13 mouse cellular contexts compared by ENCODE assay signal in the genomic region with DNA sequence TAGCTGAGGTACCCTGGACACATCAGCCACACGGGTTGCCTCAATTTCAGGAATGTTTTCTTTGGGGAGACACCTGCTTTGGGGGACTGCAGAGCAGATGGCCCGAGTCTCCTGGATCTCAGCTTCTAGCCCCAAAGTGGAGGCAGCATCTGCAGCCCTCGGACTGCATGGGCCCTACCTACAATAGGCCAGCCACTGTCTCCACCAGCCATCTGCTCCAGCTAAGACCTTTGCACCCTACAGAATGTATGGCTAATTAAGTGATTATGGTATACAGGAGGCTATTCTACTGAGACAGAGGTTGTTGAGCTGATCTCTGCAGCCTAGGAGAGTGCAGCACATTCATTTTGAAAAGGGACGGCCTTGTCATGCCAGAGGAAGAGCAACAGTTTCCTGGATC. TPM values are rescaled to one million over a fixed set of nuclear protein-coding genes. Genes with fewer than 3 reads are reported as not detected.
A peak's percentile ranks its signal among the peaks of the same experiment; 100 is the strongest.
DNase-seq lines count a peak whose midpoint lies in the region; ATAC-seq lines count a peak whose summit lies in the region.
"Had no signal": no experiment of that assay in that cellular context is flagged by ENCODE, and none has a peak within 500 bp of the region (broad histone marks: within the 10 kb centered on the region; RNA-seq: fewer than 3 reads in every experiment).

No protein-coding gene starts in this region.

- H3K4me2 ChIP-seq in embryonic facial prominence, embryonic 14.5 days (ENCODE audit: low read depth, low read length): no peak overlapping the region
- H3K4me2 ChIP-seq in hindbrain, embryonic 11.5 days (replicated peaks; ENCODE audit: low read depth, low read length): peak overlapping the region; percentile 21; the same call in 1 of the 2 replicates
- no peak overlapping the region for H3K4me2 ChIP-seq in neural tube, embryonic 15.5 days
- no peak overlapping the region for H3K4me2 ChIP-seq in heart, embryonic 11.5 days
- H3K4me2 ChIP-seq: embryonic facial prominence, embryonic 12.5 days had no signal

- peak; percentile 11 for DNase-seq in embryonic facial prominence, embryonic 14.5 days (ENCODE audit: low spot score)
- DNase-seq in hindbrain, embryonic 11.5 days (ENCODE audit: low spot score): peak; percentile 49
- peak; percentile 59 for DNase-seq in mesoderm, embryonic 11.5 days (ENCODE audit: low read depth, low spot score)
- DNase-seq in heart, postnatal 14 days: no peak
- DNase-seq: adrenal gland, postnatal 14 days; heart, adult 11 months; lung, postnatal 36 days; right cerebral cortex, postnatal 14 days had no signal

- intact Hi-C loops in heart, postnatal 14 days (cut with DNase I): no loop called here

- H3K4me3 ChIP-seq in embryonic facial prominence, embryonic 14.5 days (ENCODE audit: low read depth, low read length): no peak overlapping the region
- no peak overlapping the region for H3K4me3 ChIP-seq in hindbrain, embryonic 11.5 days (ENCODE audit: low read depth, low read length)
- H3K4me3 ChIP-seq in neural tube, embryonic 15.5 days (replicated peaks): no peak overlapping the region
- H3K4me3 ChIP-seq in heart, embryonic 11.5 days (ENCODE audit: low read depth, low read length): no peak overlapping the region
- H3K4me3 ChIP-seq: embryonic facial prominence, embryonic 12.5 days had no signal

- no peaks in the 10 kb centered on the region for H3K36me3 ChIP-seq in embryonic facial prominence, embryonic 14.5 days (ENCODE audit: control insufficient read depth, insufficient read depth, low read length)
- H3K36me3 ChIP-seq in hindbrain, embryonic 11.5 days (ENCODE audit: control insufficient read depth, insufficient read depth, low read length): no peaks in the 10 kb centered on the region
- no peaks in the 10 kb centered on the region for H3K36me3 ChIP-seq in neural tube, embryonic 15.5 days
- no peaks in the 10 kb centered on the region for H3K36me3 ChIP-seq in heart, embryonic 11.5 days (ENCODE audit: control insufficient read depth, insufficient read depth, low read length)
- H3K36me3 ChIP-seq: embryonic facial prominence, embryonic 12.5 days had no signal

- no peaks in the 10 kb centered on the region for H3K9me3 ChIP-seq in embryonic facial prominence, embryonic 14.5 days (ENCODE audit: control insufficient read depth, low read length)
- no peaks in the 10 kb centered on the region for H3K9me3 ChIP-seq in hindbrain, embryonic 11.5 days (ENCODE audit: control insufficient read depth, low read length)
- H3K9me3 ChIP-seq in neural tube, embryonic 15.5 days (replicated peaks): no peaks in the 10 kb centered on the region
- H3K9me3 ChIP-seq in heart, embryonic 11.5 days (replicated peaks; ENCODE audit: control insufficient read depth, low read length): no peaks in the 10 kb centered on the region
- H3K9me3 ChIP-seq: embryonic facial prominence, embryonic 12.5 days had no signal

- no peak overlapping the region for H3K27ac ChIP-seq in embryonic facial prominence, embryonic 14.5 days (replicated peaks; ENCODE audit: low read depth, low read length)
- peak overlapping the region; percentile 56 for H3K27ac ChIP-seq in hindbrain, embryonic 11.5 days (ENCODE audit: low read depth, low read length)
- H3K27ac ChIP-seq in neural tube, embryonic 15.5 days (replicated peaks): peak overlapping the region; percentile 45
- no peak overlapping the region for H3K27ac ChIP-seq in heart, embryonic 11.5 days (ENCODE audit: low read depth, low read length)
- H3K27ac ChIP-seq: embryonic facial prominence, embryonic 12.5 days; liver, embryonic 14.5 days had no signal

- H3K4me1 ChIP-seq in embryonic facial prominence, embryonic 14.5 days (ENCODE audit: control insufficient read depth, insufficient read depth, low read length): peaks cover 9% of the 10 kb centered on the region; the same call in 1 of the 2 replicates
- peaks cover 12% of the 10 kb centered on the region for H3K4me1 ChIP-seq in hindbrain, embryonic 11.5 days (replicated peaks; ENCODE audit: control insufficient read depth, insufficient read depth, low read length)
- peaks cover 37% of the 10 kb centered on the region for H3K4me1 ChIP-seq in neural tube, embryonic 15.5 days
- H3K4me1 ChIP-seq in heart, embryonic 11.5 days (ENCODE audit: control insufficient read depth, insufficient read depth, low read length): peaks cover 7% of the 10 kb centered on the region; the same call in 1 of the 2 replicates

- H3K27me3 ChIP-seq in embryonic facial prominence, embryonic 14.5 days (replicated peaks; ENCODE audit: control insufficient read depth, insufficient read depth, low read length): no peaks in the 10 kb centered on the region
- no peaks in the 10 kb centered on the region for H3K27me3 ChIP-seq in hindbrain, embryonic 11.5 days (ENCODE audit: control insufficient read depth, insufficient read depth, low read length)
- H3K27me3 ChIP-seq in neural tube, embryonic 15.5 days (replicated peaks): no peaks in the 10 kb centered on the region
- H3K27me3 ChIP-seq in heart, embryonic 11.5 days (ENCODE audit: control insufficient read depth, insufficient read depth, low read length): no peaks in the 10 kb centered on the region
- H3K27me3 ChIP-seq: embryonic facial prominence, embryonic 12.5 days had no signal

- H3K9ac ChIP-seq in embryonic facial prominence, embryonic 14.5 days (ENCODE audit: low read depth, low read length): no peak overlapping the region; the same call in 1 of the 2 replicates
- H3K9ac ChIP-seq in hindbrain, embryonic 11.5 days (ENCODE audit: low read depth, low read length): no peak overlapping the region
- no peak overlapping the region for H3K9ac ChIP-seq in neural tube, embryonic 15.5 days (replicated peaks)
- H3K9ac ChIP-seq in heart, embryonic 11.5 days (ENCODE audit: low read depth, low read length): no peak overlapping the region
- H3K9ac ChIP-seq: embryonic facial prominence, embryonic 12.5 days; liver, embryonic 14.5 days had no signal

- ATAC-seq in embryonic facial prominence, embryonic 14.5 days (ENCODE audit: low read depth): peak; percentile 62
- ATAC-seq in hindbrain, embryonic 11.5 days (ENCODE audit: low FRiP score): peak; percentile 85
- ATAC-seq in neural tube, embryonic 15.5 days (ENCODE audit: low FRiP score): no peak
- no peak for ATAC-seq in heart, embryonic 11.5 days (replicated peaks; ENCODE audit: insufficient number of reproducible peaks, low FRiP score, low TSS enrichment)
- ATAC-seq in monocyte, adult 5-6 weeks (replicated peaks; ENCODE audit: insufficient number of reproducible peaks, low FRiP score, low TSS enrichment, poor library complexity, severe bottlenecking): no peak

- WGBS in embryonic facial prominence, embryonic 14.5 days: 36% methylated on average over 4 of the region's 4 CpGs
- 29% methylated on average over 4 of the region's 4 CpGs for WGBS in hindbrain, embryonic 11.5 days
- 14% methylated on average over 4 of the region's 4 CpGs for WGBS in neural tube, embryonic 15.5 days
- 70% methylated on average over 4 of the region's 4 CpGs for WGBS in heart, embryonic 11.5 days (ENCODE audit: insufficient replicate concordance)

RNA-seq across cellular contexts. Expression of a gene that starts 43.2 kb away (rescaled TPM):
- 17.0 and 19.2 TPM in 2 replicates for polyA plus RNA-seq in embryonic facial prominence, embryonic 14.5 days (2014; fragmentation: Nextera tagmentation; extraction: Ambion mirVana)
- polyA plus RNA-seq in hindbrain, embryonic 11.5 days (2014; fragmentation: Nextera tagmentation; extraction: Ambion mirVana): 14.9 and 15.4 TPM in 2 replicates
- polyA plus RNA-seq in neural tube, embryonic 15.5 days (2015; fragmentation: Nextera tagmentation; extraction: Ambion mirVana): 9.1 and 10.6 TPM in 2 replicates
- polyA plus RNA-seq in heart, embryonic 11.5 days (2014; fragmentation: Nextera tagmentation; extraction: Ambion mirVana): 7.8 and 9.1 TPM in 2 replicates
- total RNA-seq in heart, postnatal 14 days (2021): 10 to 100 TPM; 21.8 to 26.1 TPM
- 134 to 153 TPM (median 142 TPM) in 3 replicates for total RNA-seq in monocyte, adult 5-6 weeks (2017)

Comparison
In these comparisons a context has a peak if more than half of its experiments do, and no peak if none do; other contexts are left out.
1. ATAC-seq: peak in embryonic facial prominence, embryonic 14.5 days (single experiment) and hindbrain, embryonic 11.5 days (single experiment); none in neural tube, embryonic 15.5 days (single experiment), heart, embryonic 11.5 days (single experiment) and monocyte, adult 5-6 weeks (single experiment).
2. DNase-seq: peak in embryonic facial prominence, embryonic 14.5 days (single experiment), hindbrain, embryonic 11.5 days (single experiment) and mesoderm, embryonic 11.5 days (single experiment); none in heart, postnatal 14 days (0 of 2).
3. H3K27ac ChIP-seq: peak in hindbrain, embryonic 11.5 days (single experiment) and neural tube, embryonic 15.5 days (single experiment); none in embryonic facial prominence, embryonic 14.5 days (single experiment) and heart, embryonic 11.5 days (single experiment).